Mouse (Mus musculus): ENCODE measurements around the gene Rdx.

DNA sequence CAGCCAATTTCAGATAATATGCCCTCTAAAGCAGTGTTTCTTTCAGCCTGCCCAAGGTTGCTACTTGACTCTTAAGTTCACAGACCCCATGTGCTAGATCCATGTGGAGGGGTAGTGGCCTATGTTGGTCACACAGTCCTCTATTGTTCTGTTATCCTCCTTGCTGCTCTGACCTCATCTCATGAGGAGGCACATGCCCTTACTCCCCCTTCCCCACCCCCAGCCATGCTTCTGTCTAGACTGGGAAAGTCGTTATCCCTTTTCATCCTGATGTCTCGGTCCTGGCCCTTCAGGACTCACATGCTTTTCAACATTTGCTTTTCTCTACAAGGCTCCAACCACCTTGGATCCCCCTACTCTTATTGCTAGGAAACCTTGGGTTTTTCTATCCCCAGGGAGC is 39.6 kb upstream of the Rdx start:
- TF ChIP-seq POLR2A (IDR thresholded peaks at IDR 0.05; ENCODE audit: borderline replicate concordance, insufficient read depth, low read length) (no peak), CTCF (IDR thresholded peaks at IDR 0.05; ENCODE audit: borderline replicate concordance, insufficient read depth, low read depth, low read length) (no peak)
